Mouse (Mus musculus): ENCODE measurements around the gene Kif21b.

DNA sequence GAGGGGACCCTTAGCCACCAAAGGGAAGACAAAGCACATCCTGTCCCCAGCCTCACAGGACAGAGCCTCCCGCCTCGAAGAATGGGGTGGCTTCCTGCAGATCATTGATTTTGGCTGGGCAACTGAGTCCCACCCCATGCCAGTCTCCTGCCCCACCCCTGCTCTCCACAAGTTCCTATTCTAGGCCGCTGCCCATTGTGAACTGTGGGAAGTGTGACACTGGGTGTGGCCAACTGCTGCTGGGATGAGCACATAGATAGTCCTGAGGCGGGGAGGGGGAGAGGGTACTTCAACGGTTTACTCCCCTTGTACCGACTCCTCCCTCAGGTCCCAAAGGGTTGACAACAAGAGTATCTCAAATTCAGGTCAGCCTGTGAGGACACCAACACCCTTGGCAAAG lies 47.6 kb downstream of the Kif21b start:
- TF ChIP-seq CTCF (IDR thresholded peaks at IDR 0.05) (no peak), EP300 (IDR thresholded peaks at IDR 0.05) (peak; percentile 78)
